16 mouse cellular contexts compared by ENCODE assay signal in the genomic region with DNA sequence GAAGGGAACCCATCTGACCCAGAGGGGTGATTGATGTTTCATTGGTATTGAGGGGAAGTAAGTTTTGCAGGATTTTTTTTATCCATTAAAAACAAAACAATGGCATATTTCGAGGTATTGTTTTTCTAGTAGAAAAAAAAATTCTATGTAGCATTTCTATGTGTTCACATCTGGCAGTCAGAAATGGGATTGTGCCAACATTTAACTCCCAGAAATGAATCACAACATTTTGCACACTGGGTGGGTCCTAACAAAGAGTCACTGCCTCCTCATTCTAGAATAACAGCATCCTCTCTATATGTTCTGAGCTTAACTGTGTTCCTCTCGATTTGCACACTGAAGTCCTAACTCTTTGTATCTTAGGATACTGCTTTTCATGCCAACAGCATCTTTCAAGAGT.
"Had no signal": no experiment of that assay in that cellular context is flagged by ENCODE, and none has a peak within 500 bp of the region (broad histone marks: within the 10 kb centered on the region; RNA-seq: fewer than 3 reads in every experiment).

No protein-coding gene starts in this region.

- H3K4me3 ChIP-seq: neural tube, embryonic 13.5 days; neural tube, embryonic 15.5 days; stomach, embryonic 15.5 days had no signal

- DNase-seq: retina, postnatal 1 day; right cerebral cortex, adult 18-20 months; right cerebral cortex, postnatal 14 days; right cerebral cortex, postnatal 25 days; right cerebral cortex, postnatal 4 days; spleen, adult 18-20 months; thymus, adult 18-20 months; thymus, adult 2 months; thymus, postnatal 14 days; thymus, postnatal 25 days; thymus, postnatal 36 days; thymus, postnatal 4 days had no signal

- H3K4me1 ChIP-seq: neural tube, embryonic 13.5 days; neural tube, embryonic 15.5 days; stomach, embryonic 15.5 days had no signal

- H3K27ac ChIP-seq: neural tube, embryonic 13.5 days; neural tube, embryonic 15.5 days; stomach, embryonic 15.5 days; stomach, postnatal 0 days had no signal
